Mouse (Mus musculus) left cerebral cortex, postnatal 14 days (tissue): ENCODE data around the gene Lmf1. TPM values are rescaled to one million over a fixed set of nuclear protein-coding genes. Genes with fewer than 3 reads are reported as not detected.

ENCODE experiments used
- DNase-seq, 2 experiments: peaks; one replicate each; pipeline ENCODE4 v3.0.0; 2021 to 2022; ENCODE audit warnings: low spot score in 2 of 2, mixed read lengths in 1 of 2
- intact Hi-C: fragments of 180-260 bp; cut with DNase I; formaldehyde crosslinking; loops from one replicate; pipeline ENCODE4 v1.15.1; 2025
- total RNA-seq, 2 experiments: library from RNA; stranded (reverse); gene quantifications; 2 replicates each; pipeline ENCODE4 v1.2.3; 2021

The Lmf1 gene
- total RNA-seq, 2 experiments from 2014 or later = 22.1 to 23.4 TPM

- DNase-seq = peak; percentile 72 to 74
- intact Hi-C loops = no loop called here
Measured at GRCm38 (mm10) chr17:25625282-25625681, 46.4 kb downstream of the Lmf1 start.

- no peak for DNase-seq
- intact Hi-C loops = no loop called here
Measured at GRCm38 (mm10) chr17:25626196-25627043, 47.5 kb downstream of the Lmf1 start.

GRCm38 (mm10) chr17:25630313-25630712 is 51.4 kb downstream of the Lmf1 start:
- intact Hi-C loops = no loop called here
- no peak for DNase-seq

- no peak for DNase-seq
- intact Hi-C loops = loop anchor here (2.0 kb wide), 1 partner anchor 65 kb away; no protein-coding TSS in a partner anchor
Measured at GRCm38 (mm10) chr17:25634070-25634469, 55.2 kb downstream of the Lmf1 start.

GRCm38 (mm10) chr17:25635387-25635786 is 56.5 kb downstream of the Lmf1 start:
- intact Hi-C loops = loop anchor here (2.0 kb wide), 1 partner anchor 67 kb away; no protein-coding TSS in a partner anchor
- DNase-seq = no peak

GRCm38 (mm10) chr17:25635806-25636205 is 56.9 kb downstream of the Lmf1 start:
- intact Hi-C loops = loop anchor here (2.0 kb wide), 1 partner anchor 67 kb away; no protein-coding TSS in a partner anchor
- DNase-seq = peak; percentile 74 to 88

GRCm38 (mm10) chr17:25637986-25638385 is 59.1 kb downstream of the Lmf1 start:
- intact Hi-C loops = no loop called here
- no peak for DNase-seq

- intact Hi-C loops = no loop called here
- DNase-seq = no peak
Measured at GRCm38 (mm10) chr17:25638442-25638841, 59.6 kb downstream of the Lmf1 start.

GRCm38 (mm10) chr17:25640956-25641355 is 62.1 kb downstream of the Lmf1 start:
- intact Hi-C loops = no loop called here
- DNase-seq = no peak

GRCm38 (mm10) chr17:25642032-25642431 is 63.1 kb downstream of the Lmf1 start:
- intact Hi-C loops = no loop called here
- peak in 1 of 2 experiments; percentile 62 for DNase-seq

- intact Hi-C loops = no loop called here
Measured at GRCm38 (mm10) chr17:25643517-25644294, 64.8 kb downstream of the Lmf1 start.

GRCm38 (mm10) chr17:25644761-25645160 is 65.9 kb downstream of the Lmf1 start:
- intact Hi-C loops = no loop called here
- no peak for DNase-seq

More at GRCm38 (mm10) chr17:25643517-25644294, 64.8 kb downstream of the Lmf1 start:
- no peak for DNase-seq

GRCm38 (mm10) chr17:25645661-25646060 is 66.8 kb downstream of the Lmf1 start:
- intact Hi-C loops = no loop called here

GRCm38 (mm10) chr17:25647901-25648300 is 69.0 kb downstream of the Lmf1 start:
- intact Hi-C loops = no loop called here

More at GRCm38 (mm10) chr17:25645661-25646060, 66.8 kb downstream of the Lmf1 start:
- no peak for DNase-seq

GRCm38 (mm10) chr17:25648678-25649216 is 69.9 kb downstream of the Lmf1 start:
- DNase-seq = no peak
- intact Hi-C loops = no loop called here

More at GRCm38 (mm10) chr17:25647901-25648300, 69.0 kb downstream of the Lmf1 start:
- DNase-seq = no peak

GRCm38 (mm10) chr17:25650726-25651125 is 71.8 kb downstream of the Lmf1 start:
- DNase-seq = no peak
- intact Hi-C loops = no loop called here

- DNase-seq = peak; percentile 44 to 70
- intact Hi-C loops = no loop called here
Measured at GRCm38 (mm10) chr17:25652272-25652671, 73.4 kb downstream of the Lmf1 start.

- no peak for DNase-seq
- intact Hi-C loops = no loop called here
Measured at GRCm38 (mm10) chr17:25656142-25656825, 77.4 kb downstream of the Lmf1 start.

GRCm38 (mm10) chr17:25656826-25657189 is 77.9 kb downstream of the Lmf1 start:
- intact Hi-C loops = no loop called here
- no peak for DNase-seq
